Mouse (Mus musculus): ENCODE measurements around the gene Krtcap3.

DNA sequence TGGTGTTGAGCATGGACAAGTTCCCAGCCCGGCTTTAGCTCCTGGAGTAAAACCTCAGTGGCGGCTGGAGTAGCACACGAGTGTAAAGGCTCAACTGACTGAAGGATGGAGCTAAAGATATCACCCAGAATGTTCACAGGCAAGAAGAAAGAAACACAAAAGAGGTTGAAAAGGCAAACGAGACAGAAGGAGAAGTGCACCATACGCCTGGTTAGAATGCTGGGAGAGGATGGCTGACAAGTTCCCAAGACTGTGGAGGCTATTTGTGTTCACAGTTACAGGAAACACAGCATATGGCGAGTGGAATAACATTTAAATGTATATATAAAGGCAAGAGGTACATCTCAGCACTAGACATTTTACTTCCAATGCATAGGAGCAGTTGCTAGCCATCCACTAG, 21.5 kb downstream of the Krtcap3 start:
- TF ChIP-seq POLR2A (IDR thresholded peaks at IDR 0.05; ENCODE audit: low read depth, low read length) = no peak
- no peak for TF ChIP-seq CTCF (IDR thresholded peaks at IDR 0.05; ENCODE audit: extremely low read depth, insufficient read depth, insufficient read length, insufficient replicate concordance)
